Mouse (Mus musculus): Measurements from ENCODE around the gene Chd5.

DNA sequence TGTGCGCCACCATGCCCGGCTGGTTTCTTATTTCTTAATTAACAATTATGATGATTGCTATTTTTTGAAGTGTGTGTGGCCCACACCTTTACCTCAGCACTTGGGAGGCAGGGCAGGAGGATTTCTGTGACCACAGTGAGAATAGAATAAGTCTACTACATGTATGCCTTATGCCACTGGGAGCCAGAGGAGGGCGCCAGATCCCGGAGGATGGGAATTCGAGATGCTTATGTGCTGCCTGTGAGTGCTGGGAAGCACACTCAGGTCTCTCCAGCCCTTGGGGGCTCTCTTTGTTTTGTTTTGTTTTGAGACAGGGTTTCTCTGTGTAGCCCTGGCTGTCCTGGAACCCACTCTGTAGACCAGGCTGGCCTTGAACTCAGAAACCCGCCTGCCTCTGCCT is 9.8 kb upstream of the Chd5 start:
- TF ChIP-seq USF1 (IDR thresholded peaks at IDR 0.05; ENCODE audit: low read depth) (no peak), MAX (IDR thresholded peaks at IDR 0.05; ENCODE audit: low read depth) (no peak), CEBPB (IDR thresholded peaks at IDR 0.05; ENCODE audit: insufficient read depth, poor library complexity, severe bottlenecking) (no peak), POLR2A (IDR thresholded peaks at IDR 0.05; ENCODE audit: insufficient read length, low read depth) (no peak), POLR2AphosphoS2 (IDR thresholded peaks at IDR 0.05; ENCODE audit: insufficient read length, low read depth) (no peak), E2F4 (IDR thresholded peaks at IDR 0.05; ENCODE audit: insufficient read depth) (no peak), REST (IDR thresholded peaks at IDR 0.05; ENCODE audit: insufficient read depth, insufficient read length) (no peak)

All from myocyte (in vitro differentiated cells).